Mouse (Mus musculus) intestine, embryonic 15.5 days (tissue): Measurements from ENCODE around the gene Rps15. TPM values are rescaled to one million over a fixed set of nuclear protein-coding genes. Genes with fewer than 3 reads are reported as not detected.
A peak's percentile ranks its signal among the peaks of the same experiment; 100 is the strongest.

ENCODE experiments used
- ATAC-seq: fragments of 200-750 bp; cut with Nextera tagmentation; 2 replicates; pipeline ENCODE4 v1.8.0; 2017; ENCODE audit warnings: moderate TSS enrichment, moderate library complexity
- H3K27ac ChIP-seq: fragments of 300-500 bp; sonication (generic); 2 replicates; pipeline ENCODE4 v1.5.1; 2015; ENCODE audit warnings: mild to moderate bottlenecking, inconsistent platforms
- H3K27me3 ChIP-seq: fragments of 300-500 bp; sonication (generic); replicated peaks from 2 replicates; pipeline ENCODE4 v1.6.1; 2015; ENCODE audit warnings: inconsistent platforms
- H3K36me3 ChIP-seq: fragments of 300-500 bp; sonication (generic); 2 replicates; pipeline ENCODE4 v1.6.1; 2015; ENCODE audit warnings: inconsistent platforms
- H3K4me1 ChIP-seq: fragments of 300-500 bp; sonication (generic); replicated peaks from 2 replicates; pipeline ENCODE4 v1.6.1; 2015; ENCODE audit warnings: inconsistent platforms
- H3K4me2 ChIP-seq: fragments of 300-500 bp; sonication (generic); replicated peaks from 2 replicates; pipeline ENCODE4 v1.6.1; 2015; ENCODE audit warnings: mild to moderate bottlenecking, inconsistent platforms
- H3K4me3 ChIP-seq: fragments of 300-500 bp; sonication (generic); replicated peaks from 2 replicates; pipeline ENCODE4 v1.5.1; 2015; ENCODE audit warnings: inconsistent platforms
- H3K9ac ChIP-seq: fragments of 300-500 bp; sonication (generic); 2 replicates; pipeline ENCODE4 v1.6.1; 2015; ENCODE audit warnings: inconsistent platforms
- H3K9me3 ChIP-seq: fragments of 300-500 bp; sonication (generic); 2 replicates; pipeline ENCODE4 v1.6.1; 2016; ENCODE audit warnings: inconsistent platforms
- WGBS: fragments of 180-500 bp; shearing (Covaris S2); methylation state at CpG from one replicate; pipeline ENCODE4 v1.1.7; 2015; 5-methylcytosine and 5-hydroxymethylcytosine counted together
- polyA plus RNA-seq: library from polyadenylated mRNA; unstranded; fragments of >200 nt; fragmentation: Nextera tagmentation; extraction: Ambion mirVana; gene quantifications from 2 replicates; pipeline ENCODE4 v1.2.1, GENCODE M21; 2015

The Rps15 gene
- polyA plus RNA-seq, 1 experiment from 2014 or later: 974 TPM

GRCm38 (mm10) chr10:80339941-80340750 lies 47.9 kb downstream of the Rps15 start:
- H3K4me3 ChIP-seq: no peak overlapping the region

GRCm38 (mm10) chr10:80341026-80341425 lies 48.8 kb downstream of the Rps15 start:
- Histone ChIP-seq H3K27me3 (peaks cover 49% of the 10 kb centered on the region), H3K4me2 (no peak overlapping the region), H3K36me3 (no peaks in the 10 kb centered on the region), H3K9me3 (no peaks in the 10 kb centered on the region), H3K27ac (no peak overlapping the region), H3K4me1 (peaks cover 44% of the 10 kb centered on the region), H3K4me3 (no peak overlapping the region), H3K9ac (no peak overlapping the region)
- ATAC-seq: no peak
- 33% methylated on average over 21 of the region's 21 CpGs for WGBS

More at GRCm38 (mm10) chr10:80339941-80340750, 47.9 kb downstream of the Rps15 start:
- Histone ChIP-seq H3K4me1 (peaks cover 39% of the 10 kb centered on the region), H3K9ac (no peak overlapping the region), H3K27me3 (peaks cover 43% of the 10 kb centered on the region), H3K4me2 (peak overlapping the region; percentile 33; the same call in 1 of the 2 replicates), H3K36me3 (no peaks in the 10 kb centered on the region), H3K9me3 (no peaks in the 10 kb centered on the region), H3K27ac (no peak overlapping the region)
- 22% methylated on average over 19 of the region's 19 CpGs for WGBS
- 0 out of 2 replicates have a peak, but pooled peaks have one; percentile 15 for ATAC-seq

GRCm38 (mm10) chr10:80341491-80342304 lies 49.4 kb downstream of the Rps15 start:
- H3K4me3 ChIP-seq: peak overlapping the region; percentile 32
- peaks cover 49% of the 10 kb centered on the region for H3K27me3 ChIP-seq
- H3K36me3 ChIP-seq: no peaks in the 10 kb centered on the region
- peak overlapping the region; percentile 2; the same call in 1 of the 2 replicates for H3K9ac ChIP-seq
- H3K27ac ChIP-seq: no peak overlapping the region
- WGBS: 6% methylated on average over 47 of the region's 47 CpGs
- H3K9me3 ChIP-seq: no peaks in the 10 kb centered on the region
- peaks cover 44% of the 10 kb centered on the region for H3K4me1 ChIP-seq
- H3K4me2 ChIP-seq: peak overlapping the region; percentile 67
- no peak for ATAC-seq

DNA sequence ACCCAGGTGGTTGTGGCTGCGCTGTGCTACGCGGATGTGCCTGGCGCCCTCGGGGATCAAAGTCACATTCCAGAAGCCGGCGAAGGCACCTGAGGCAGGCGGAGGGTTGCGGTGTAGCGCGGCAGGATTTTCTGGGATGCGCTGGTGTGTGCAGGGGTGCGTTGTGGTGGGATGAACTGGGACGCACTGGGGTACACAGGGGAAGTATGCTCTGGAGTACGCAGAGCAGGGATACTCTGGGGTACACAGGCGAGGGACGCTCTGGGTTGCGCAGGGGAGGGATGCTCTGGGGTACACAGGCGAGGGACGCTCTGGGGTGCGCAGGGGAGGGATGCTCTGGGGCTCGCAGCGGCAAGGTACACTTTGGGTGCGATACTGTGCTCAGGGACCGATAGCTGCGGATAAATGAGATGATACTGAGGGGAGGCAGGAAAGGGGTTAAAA lies 50.1 kb downstream of the Rps15 start:
- WGBS: 2% methylated on average over 26 of the region's 26 CpGs
- peak overlapping the region; percentile 67 for H3K4me2 ChIP-seq
- H3K9ac ChIP-seq: peak overlapping the region; percentile 2; the same call in 1 of the 2 replicates
- H3K4me1 ChIP-seq: peaks cover 46% of the 10 kb centered on the region
- peaks cover 51% of the 10 kb centered on the region for H3K27me3 ChIP-seq
- no peak overlapping the region for H3K27ac ChIP-seq
- H3K36me3 ChIP-seq: no peaks in the 10 kb centered on the region
- ATAC-seq: no peak; the same call in 1 of the 2 replicates
- H3K4me3 ChIP-seq: peak overlapping the region; percentile 32
- H3K9me3 ChIP-seq: no peaks in the 10 kb centered on the region

DNA sequence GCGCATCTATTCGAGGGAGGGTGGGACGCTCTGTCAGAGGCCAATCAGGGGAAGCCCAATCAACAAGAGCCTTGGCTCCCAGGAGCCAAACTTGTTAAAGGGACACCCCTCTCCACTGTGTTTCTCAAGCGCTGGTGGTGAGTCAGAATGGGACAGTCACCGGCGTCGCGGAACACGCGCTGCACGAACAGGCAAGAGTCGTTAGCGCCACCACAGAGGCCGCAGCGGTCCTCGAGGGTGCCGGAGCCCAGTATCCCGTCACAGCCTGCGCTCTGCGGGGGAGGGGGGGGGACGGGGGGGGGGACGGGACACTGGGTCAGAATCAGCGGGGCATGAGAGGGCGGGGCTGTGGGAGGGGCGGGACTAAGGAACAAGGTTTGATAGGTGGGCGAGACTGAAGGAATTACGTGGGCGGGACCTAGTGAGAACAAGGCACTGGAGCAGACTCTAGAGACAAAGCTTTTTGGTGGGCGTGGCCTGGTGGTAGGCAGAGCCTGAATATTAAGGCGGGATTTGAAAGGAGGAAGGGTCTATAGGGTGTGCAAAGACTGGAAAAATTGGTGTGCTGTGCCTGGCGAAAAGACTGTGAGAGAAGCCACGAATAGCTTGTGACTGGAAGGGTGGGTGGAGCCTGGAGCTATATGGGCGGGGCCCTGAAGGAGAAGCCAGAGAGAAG lies 50.6 kb downstream of the Rps15 start:
- H3K36me3 ChIP-seq: no peaks in the 10 kb centered on the region
- H3K27ac ChIP-seq: no peak overlapping the region
- H3K4me1 ChIP-seq: peaks cover 52% of the 10 kb centered on the region
- H3K4me3 ChIP-seq: peak overlapping the region; percentile 32
- peak overlapping the region; percentile 67 for H3K4me2 ChIP-seq
- H3K9ac ChIP-seq: peak overlapping the region; percentile 28; the same call in 1 of the 2 replicates
- H3K27me3 ChIP-seq: peaks cover 57% of the 10 kb centered on the region
- no peaks in the 10 kb centered on the region for H3K9me3 ChIP-seq
- ATAC-seq: peak; percentile 60
- WGBS: 1% methylated on average over 30 of the region's 33 CpGs

DNA sequence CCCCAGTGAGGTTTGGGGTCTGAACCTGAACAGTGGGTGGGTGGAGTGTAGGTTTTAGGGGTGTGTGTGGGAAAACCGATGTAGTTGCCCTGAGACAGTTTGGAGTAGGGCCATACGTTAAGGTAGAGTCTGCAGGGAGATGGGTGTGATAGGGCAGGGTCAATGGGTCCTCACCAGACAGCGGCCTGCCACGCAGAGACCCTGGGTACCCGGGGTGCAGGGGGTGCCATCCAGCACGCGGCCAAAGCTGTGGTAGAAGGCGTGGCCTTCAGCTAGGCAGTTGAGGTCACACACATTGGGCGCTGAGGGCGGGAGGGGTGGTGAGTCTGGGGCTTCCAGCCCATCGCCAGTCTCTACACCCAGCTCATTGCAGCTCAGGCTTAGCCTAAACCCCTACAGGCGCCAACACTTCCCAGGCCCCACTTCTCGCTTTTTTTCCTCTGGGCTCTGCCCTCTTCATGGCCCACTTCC lies 51.2 kb downstream of the Rps15 start:
- H3K4me1 ChIP-seq: peaks cover 57% of the 10 kb centered on the region
- peaks cover 62% of the 10 kb centered on the region for H3K27me3 ChIP-seq
- WGBS: 35% methylated on average over 13 of the region's 13 CpGs
- H3K9me3 ChIP-seq: no peaks in the 10 kb centered on the region
- H3K36me3 ChIP-seq: no peaks in the 10 kb centered on the region
- no peak overlapping the region for H3K9ac ChIP-seq
- peak overlapping the region; percentile 67 for H3K4me2 ChIP-seq
- H3K27ac ChIP-seq: peak overlapping the region; percentile 36; the same call in 1 of the 2 replicates
- 0 out of 2 replicates have a peak, but pooled peaks have one; percentile 1 for ATAC-seq
- H3K4me3 ChIP-seq: peak overlapping the region; percentile 32

Other genes starting within 250 kb of the Rps15 start
- 712 and 771 TPM in 2 replicates for gene Gpx4, start 245.3 kb upstream of the Rps15 start, polyA plus RNA-seq
- gene Sbno2, start 186.9 kb upstream of the Rps15 start, polyA plus RNA-seq: 12.8 and 14.0 TPM in 2 replicates
- 14.4 and 21.2 TPM in 2 replicates for gene Stk11, start 176.7 kb upstream of the Rps15 start, polyA plus RNA-seq
- 701 and 737 TPM in 2 replicates for gene Atp5d, start 153.8 kb upstream of the Rps15 start, polyA plus RNA-seq
- gene Cbarp, start 151.6 kb upstream of the Rps15 start, polyA plus RNA-seq: 4.8 and 5.1 TPM in 2 replicates
- 14.1 and 16.1 TPM in 2 replicates for gene Midn, start 144.2 kb upstream of the Rps15 start, polyA plus RNA-seq
- 69.4 and 83.9 TPM in 2 replicates for gene Cirbp, start 126.5 kb upstream of the Rps15 start, polyA plus RNA-seq
- gene 1600002K03Rik, start 119.5 kb upstream of the Rps15 start, polyA plus RNA-seq: 22.9 and 25.1 TPM in 2 replicates
- gene Efna2, start 113.0 kb upstream of the Rps15 start, polyA plus RNA-seq: 13.6 and 15.0 TPM in 2 replicates
- gene Mum1, start 66.0 kb upstream of the Rps15 start, polyA plus RNA-seq: 53.0 and 55.2 TPM in 2 replicates
- 467 and 534 TPM in 2 replicates for gene Ndufs7, start 43.3 kb upstream of the Rps15 start, polyA plus RNA-seq
- 71.0 and 112 TPM in 2 replicates for gene Gamt, start 31.4 kb upstream of the Rps15 start, polyA plus RNA-seq
- 53.1 and 57.0 TPM in 2 replicates for gene Dazap1, start 31.0 kb upstream of the Rps15 start, polyA plus RNA-seq
- gene Apc2, start 3.5 kb downstream of the Rps15 start, polyA plus RNA-seq: 4.9 and 6.5 TPM in 2 replicates
- gene 2310011J03Rik, start 28.1 kb downstream of the Rps15 start, polyA plus RNA-seq: 51.4 and 51.5 TPM in 2 replicates
- gene Pcsk4, start 37.0 kb downstream of the Rps15 start, polyA plus RNA-seq: 8.1 and 8.8 TPM in 2 replicates
- 132 and 159 TPM in 2 replicates for gene Reep6, start 37.5 kb downstream of the Rps15 start, polyA plus RNA-seq
- gene Adamtsl5, start 56.0 kb downstream of the Rps15 start, polyA plus RNA-seq: 19.3 and 20.4 TPM in 2 replicates
- gene Plk5, start 64.0 kb downstream of the Rps15 start, polyA plus RNA-seq: 0.32 and 0.63 TPM in 2 replicates
- gene Mex3d, start 95.2 kb downstream of the Rps15 start, polyA plus RNA-seq: 5.5 and 6.9 TPM in 2 replicates
- gene Mbd3, start 107.1 kb downstream of the Rps15 start, polyA plus RNA-seq: 180 and 201 TPM in 2 replicates
- gene Uqcr11, start 114.4 kb downstream of the Rps15 start, polyA plus RNA-seq: 890 and 1,161 TPM in 2 replicates
- 91.7 and 94.2 TPM in 2 replicates for gene Tcf3, start 141.2 kb downstream of the Rps15 start, polyA plus RNA-seq
- 0.06 and 0.10 TPM in 2 replicates for gene Onecut3, start 202.4 kb downstream of the Rps15 start, polyA plus RNA-seq
- 0.09 and 0.19 TPM in 2 replicates for gene Atp8b3, start 246.7 kb downstream of the Rps15 start, polyA plus RNA-seq